Mouse (Mus musculus) stomach, embryonic 15.5 days (tissue): ENCODE data around the gene Eef1akmt3. TPM values are rescaled to one million over a fixed set of nuclear protein-coding genes. Genes with fewer than 3 reads are reported as not detected.
A peak's percentile ranks its signal among the peaks of the same experiment; 100 is the strongest.
"Not testable (repeated sequence)": the region's sequence is repeated elsewhere in the genome, so short reads cannot be mapped to it uniquely, and the experiment has no call there.

ENCODE experiments used
- ATAC-seq: fragments of 200-750 bp; cut with Nextera tagmentation; 2 replicates; pipeline ENCODE4 v1.8.0; 2017; ENCODE audit warnings: low read depth, moderate number of reproducible peaks, moderate TSS enrichment; ENCODE audit not compliant: insufficient read depth, low FRiP score
- H3K27ac ChIP-seq: fragments of 300-500 bp; sonication (generic); 2 replicates; pipeline ENCODE4 v1.5.1; 2015; ENCODE audit warnings: mild to moderate bottlenecking, inconsistent platforms
- H3K27me3 ChIP-seq: fragments of 300-500 bp; sonication (generic); replicated peaks from 2 replicates; pipeline ENCODE4 v1.6.1; 2015; ENCODE audit warnings: inconsistent platforms
- H3K36me3 ChIP-seq: fragments of 300-500 bp; sonication (generic); 2 replicates; pipeline ENCODE4 v1.6.1; 2015; ENCODE audit warnings: inconsistent platforms
- H3K4me1 ChIP-seq: fragments of 300-500 bp; sonication (generic); 2 replicates; pipeline ENCODE4 v1.6.1; 2015; ENCODE audit warnings: inconsistent platforms
- H3K4me2 ChIP-seq: fragments of 300-500 bp; sonication (generic); 2 replicates; pipeline ENCODE4 v1.6.1; 2015; ENCODE audit warnings: mild to moderate bottlenecking, inconsistent platforms
- H3K4me3 ChIP-seq: fragments of 300-500 bp; sonication (generic); replicated peaks from 2 replicates; pipeline ENCODE4 v1.5.1; 2015; ENCODE audit warnings: inconsistent platforms
- H3K9ac ChIP-seq: fragments of 300-500 bp; sonication (generic); 2 replicates; pipeline ENCODE4 v1.6.1; 2015; ENCODE audit warnings: inconsistent platforms
- H3K9me3 ChIP-seq: fragments of 300-500 bp; sonication (generic); 2 replicates; pipeline ENCODE4 v1.6.1; 2016; ENCODE audit warnings: inconsistent platforms
- WGBS: fragments of 180-500 bp; shearing (Covaris S2); methylation state at CpG from one replicate; pipeline ENCODE4 v1.1.7; 2015; 5-methylcytosine and 5-hydroxymethylcytosine counted together
- polyA plus RNA-seq: library from polyadenylated mRNA; unstranded; fragments of >200 nt; fragmentation: Nextera tagmentation; extraction: Ambion mirVana; gene quantifications from 2 replicates; pipeline ENCODE4 v1.2.1, GENCODE M21; 2015

The Eef1akmt3 gene
- polyA plus RNA-seq, 1 experiment from 2014 or later, result 1.1 TPM

GRCm38 (mm10) chr10:127068360-127069038, 27.2 kb upstream of the Eef1akmt3 start:
- WGBS, result 68% methylated on average over 9 of the region's 9 CpGs
- H3K27ac ChIP-seq, result 0 out of 2 replicates have a peak overlapping the region, but pooled peaks have one; percentile 95
- peak overlapping the region; percentile 67; the same call in 1 of the 2 replicates for H3K9ac ChIP-seq
- no peak for ATAC-seq
- peaks cover 29% of the 10 kb centered on the region for H3K4me1 ChIP-seq
- peak overlapping the region; percentile 70 for H3K4me3 ChIP-seq
- H3K27me3 ChIP-seq, result no peaks in the 10 kb centered on the region
- peaks cover 34% of the 10 kb centered on the region for H3K36me3 ChIP-seq
- peak overlapping the region; percentile 81 for H3K4me2 ChIP-seq
- H3K9me3 ChIP-seq, result no peaks in the 10 kb centered on the region

GRCm38 (mm10) chr10:127066519-127067018, 25.3 kb upstream of the Eef1akmt3 start:
- H3K4me3 ChIP-seq, result no peak overlapping the region
- H3K9ac ChIP-seq, result no peak overlapping the region
- ATAC-seq, result no peak
- H3K9me3 ChIP-seq, result no peaks in the 10 kb centered on the region
- no peak overlapping the region for H3K4me2 ChIP-seq
- peaks cover 34% of the 10 kb centered on the region for H3K36me3 ChIP-seq
- no peak overlapping the region for H3K27ac ChIP-seq
- H3K27me3 ChIP-seq, result 0 out of 2 replicates have a peak, but pooled peaks cover under 1% of the 10 kb centered on the region
- H3K4me1 ChIP-seq, result peaks cover 29% of the 10 kb centered on the region
- 87% methylated on average over 14 of the region's 14 CpGs for WGBS

GRCm38 (mm10) chr10:127065981-127066380, 24.7 kb upstream of the Eef1akmt3 start:
- ATAC-seq, result no peak
- Histone ChIP-seq H3K9ac (no peak overlapping the region), H3K27ac (no peak overlapping the region), H3K4me3 (no peak overlapping the region), H3K9me3 (no peaks in the 10 kb centered on the region), H3K27me3 (0 out of 2 replicates have a peak, but pooled peaks cover 5% of the 10 kb centered on the region), H3K4me2 (no peak overlapping the region), H3K4me1 (peaks cover 24% of the 10 kb centered on the region; the same call in 1 of the 2 replicates), H3K36me3 (peaks cover 34% of the 10 kb centered on the region)
- WGBS, result 74% methylated on average over 9 of the region's 9 CpGs

- H3K9ac ChIP-seq, result peak overlapping the region; percentile 77
- H3K36me3 ChIP-seq, result peaks cover 34% of the 10 kb centered on the region
- peaks cover 21% of the 10 kb centered on the region; the same call in 1 of the 2 replicates for H3K4me1 ChIP-seq
- 7% methylated on average over 37 of the region's 37 CpGs for WGBS
- H3K27ac ChIP-seq, result peak overlapping the region; percentile 83
- no peaks in the 10 kb centered on the region for H3K9me3 ChIP-seq
- H3K4me2 ChIP-seq, result peak overlapping the region; percentile 79
- ATAC-seq, result no peak
- H3K27me3 ChIP-seq, result 0 out of 2 replicates have a peak, but pooled peaks cover 6% of the 10 kb centered on the region
- peak overlapping the region; percentile 70 for H3K4me3 ChIP-seq
Measured at GRCm38 (mm10) chr10:127063913-127064870, 22.9 kb upstream of the Eef1akmt3 start.

DNA sequence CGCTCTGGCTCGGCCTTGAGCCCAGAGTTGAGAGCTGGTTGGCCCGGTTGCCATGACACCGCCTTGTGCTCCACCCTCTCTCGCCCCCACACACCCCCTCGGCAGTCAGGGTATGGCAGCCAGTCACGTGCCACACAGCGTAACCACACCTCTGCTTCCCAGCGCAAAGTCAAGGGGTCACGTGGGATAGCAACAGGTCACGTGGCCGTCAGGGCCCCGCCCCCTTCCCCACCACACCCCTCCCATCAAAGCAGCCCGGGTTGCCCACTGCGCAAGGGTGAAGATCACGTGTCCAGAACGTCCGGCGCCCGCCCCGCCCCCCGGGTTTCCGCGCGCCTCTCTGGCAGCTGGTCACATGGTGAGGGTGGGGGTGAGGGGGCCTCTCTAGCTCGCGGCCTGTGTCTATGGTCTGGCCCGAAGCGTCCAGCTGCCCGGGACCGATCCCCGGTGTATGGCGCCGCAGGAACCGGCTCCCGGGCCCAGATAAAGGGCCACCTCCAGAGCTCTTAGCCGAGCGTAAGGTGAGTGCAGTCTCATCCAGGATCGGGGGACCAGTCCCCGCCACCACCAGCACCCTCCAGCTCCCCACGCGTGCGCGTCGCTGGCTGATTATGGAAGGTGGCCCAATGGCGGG, 22.0 kb upstream of the Eef1akmt3 start, which contains the start of gene Cdk4:
TSS of gene Cdk4 (plus strand) at position 296 of the 634 bp plus-strand sequence.
- WGBS, result 0% methylated on average over 46 of the region's 46 CpGs
- H3K4me1 ChIP-seq, result peaks cover 21% of the 10 kb centered on the region; the same call in 1 of the 2 replicates
- H3K36me3 ChIP-seq, result peaks cover 34% of the 10 kb centered on the region
- H3K4me2 ChIP-seq, result peak within 1 kb of the TSS; percentile 79
- peak within 1 kb of the TSS; percentile 70 for H3K4me3 ChIP-seq
- H3K9ac ChIP-seq, result peak within 1 kb of the TSS; percentile 77
- H3K27ac ChIP-seq, result peak within 1 kb of the TSS; percentile 83
- ATAC-seq, result peak; percentile 87
- H3K9me3 ChIP-seq, result no peaks in the 10 kb centered on the region
- 0 out of 2 replicates have a peak, but pooled peaks cover 6% of the 10 kb centered on the region for H3K27me3 ChIP-seq

DNA sequence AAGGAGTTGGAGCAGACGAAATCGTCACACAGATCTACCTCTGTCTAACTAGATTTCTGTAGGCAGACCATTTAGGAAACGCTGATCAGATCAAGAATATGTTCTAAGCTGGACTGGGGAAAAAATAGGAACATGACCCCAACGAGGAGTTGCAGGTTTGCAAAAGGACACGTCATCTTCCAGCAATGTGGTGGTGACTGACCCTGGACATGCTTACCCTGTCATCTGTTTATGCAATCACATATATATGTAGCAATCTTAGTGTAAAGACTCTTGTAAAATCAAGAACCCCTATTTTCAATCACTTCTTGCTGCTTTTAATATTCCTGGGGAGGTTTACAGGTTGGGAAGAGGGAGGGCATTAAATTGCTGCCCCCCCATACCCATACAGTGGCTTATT, 21.2 kb upstream of the Eef1akmt3 start:
- Histone ChIP-seq H3K9ac (no peak overlapping the region), H3K36me3 (peaks cover 29% of the 10 kb centered on the region), H3K4me3 (no peak overlapping the region), H3K27me3 (0 out of 2 replicates have a peak, but pooled peaks cover 6% of the 10 kb centered on the region), H3K27ac (no peak overlapping the region), H3K9me3 (no peaks in the 10 kb centered on the region), H3K4me1 (peaks cover 25% of the 10 kb centered on the region; the same call in 1 of the 2 replicates), H3K4me2 (no peak overlapping the region)
- WGBS, result 64% methylated on average over 5 of the region's 5 CpGs
- ATAC-seq, result no peak

GRCm38 (mm10) chr10:127062101-127062500, 20.8 kb upstream of the Eef1akmt3 start:
- not testable (repeated sequence) for H3K27me3 ChIP-seq, H3K4me2 ChIP-seq, ATAC-seq, H3K27ac ChIP-seq, H3K9me3 ChIP-seq, H3K9ac ChIP-seq, H3K4me3 ChIP-seq
- Histone ChIP-seq H3K36me3 (peaks cover 29% of the 10 kb centered on the region), H3K4me1 (peaks cover 25% of the 10 kb centered on the region; the same call in 1 of the 2 replicates)
- 86% methylated on average over 4 of the region's 4 CpGs for WGBS

GRCm38 (mm10) chr10:127061513-127061912, 20.2 kb upstream of the Eef1akmt3 start:
- WGBS, result 70% methylated on average over 2 of the region's 2 CpGs
- no peak overlapping the region for H3K27ac ChIP-seq
- H3K27me3 ChIP-seq, result 0 out of 2 replicates have a peak, but pooled peaks cover 6% of the 10 kb centered on the region
- no peak overlapping the region for H3K4me2 ChIP-seq
- no peak overlapping the region for H3K9ac ChIP-seq
- no peak for ATAC-seq
- peaks cover 25% of the 10 kb centered on the region; the same call in 1 of the 2 replicates for H3K4me1 ChIP-seq
- H3K4me3 ChIP-seq, result no peak overlapping the region
- no peaks in the 10 kb centered on the region for H3K9me3 ChIP-seq
- H3K36me3 ChIP-seq, result peaks cover 27% of the 10 kb centered on the region

DNA sequence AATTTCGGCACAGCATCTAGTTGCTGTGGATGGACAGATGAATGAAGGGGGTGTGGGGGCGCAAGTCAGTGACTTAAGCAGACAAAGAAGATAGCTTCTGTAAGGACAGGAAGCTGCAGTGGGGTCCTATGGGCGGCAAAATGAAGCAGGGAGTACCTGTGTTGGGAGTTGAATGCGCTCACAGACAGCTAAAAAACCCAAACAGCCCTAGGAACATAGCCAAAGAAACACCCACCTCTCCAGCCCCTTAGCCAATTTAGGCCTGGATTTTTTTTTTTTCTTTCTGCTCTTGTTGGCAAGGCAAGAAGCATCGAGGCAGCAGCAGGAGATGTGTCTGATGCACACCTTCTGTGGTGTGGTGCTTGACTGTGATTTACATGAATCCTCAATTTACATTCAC, 19.8 kb upstream of the Eef1akmt3 start:
- ATAC-seq, result no peak
- Histone ChIP-seq H3K36me3 (peaks cover 27% of the 10 kb centered on the region), H3K9me3 (no peaks in the 10 kb centered on the region), H3K4me2 (no peak overlapping the region), H3K27ac (no peak overlapping the region), H3K4me3 (no peak overlapping the region), H3K4me1 (peaks cover 25% of the 10 kb centered on the region; the same call in 1 of the 2 replicates), H3K9ac (no peak overlapping the region), H3K27me3 (0 out of 2 replicates have a peak, but pooled peaks cover 6% of the 10 kb centered on the region)
- 52% methylated on average over 5 of the region's 5 CpGs for WGBS

DNA sequence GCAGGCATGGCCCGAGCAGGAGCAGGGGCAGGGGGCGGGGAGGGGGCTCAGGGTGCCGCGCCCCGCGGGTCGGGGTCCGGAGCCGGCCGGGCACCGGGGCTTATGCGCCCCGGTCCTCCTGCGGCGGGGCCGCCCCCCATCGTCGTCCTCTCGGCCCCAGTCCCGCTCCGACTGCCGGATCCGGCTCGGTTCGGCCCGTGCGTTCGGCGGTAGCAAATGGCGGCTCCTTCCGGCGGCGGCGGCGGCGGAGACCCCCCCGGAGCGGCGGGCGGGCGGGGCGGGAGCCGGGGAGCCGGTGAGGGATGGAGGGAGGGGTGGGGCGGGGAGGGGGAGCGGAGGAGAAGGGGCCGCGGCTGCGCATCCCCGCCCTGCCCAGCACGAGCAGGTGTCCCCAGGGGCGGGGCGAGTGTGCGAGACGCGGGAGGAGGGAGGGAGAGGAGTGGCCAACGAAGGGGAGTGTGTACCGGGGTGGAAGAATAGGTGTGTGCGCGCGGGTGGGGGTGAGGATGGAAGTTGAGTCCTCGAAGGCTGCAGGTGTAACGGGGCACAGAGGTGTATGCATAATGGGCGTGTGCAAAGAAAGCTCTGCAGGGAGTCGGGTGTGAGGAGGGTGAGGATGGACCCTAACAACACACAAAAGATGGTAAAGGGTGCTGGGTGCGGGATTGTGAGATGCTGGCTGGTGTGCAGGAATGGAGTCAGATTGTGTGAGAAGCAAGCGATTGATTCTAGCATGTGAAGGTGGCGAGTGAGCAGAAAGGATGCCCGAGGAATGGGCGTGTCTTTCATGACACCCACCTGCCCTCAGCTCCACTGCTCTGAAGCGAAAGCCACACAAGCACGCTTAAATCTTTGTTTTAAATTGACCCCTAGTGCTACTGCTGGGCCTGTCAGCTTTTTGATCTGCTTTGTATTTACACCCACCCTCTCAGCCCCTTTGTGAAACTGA, 18.9 kb upstream of the Eef1akmt3 start, which contains the start of gene March9:
TSS of gene March9 (minus strand) at position 217 of the 949 bp plus-strand sequence.
- Histone ChIP-seq H3K9ac (peak within 1 kb of the TSS; percentile 53), H3K4me2 (peak within 1 kb of the TSS; percentile 96), H3K27ac (peak within 1 kb of the TSS; percentile 59), H3K4me1 (peaks cover 22% of the 10 kb centered on the region; the same call in 1 of the 2 replicates), H3K27me3 (0 out of 2 replicates have a peak, but pooled peaks cover 6% of the 10 kb centered on the region), H3K36me3 (peaks cover 24% of the 10 kb centered on the region), H3K4me3 (peak within 1 kb of the TSS; percentile 75), H3K9me3 (no peaks in the 10 kb centered on the region)
- peak; percentile 40 for ATAC-seq
- under 1% methylated on average over 63 of the region's 72 CpGs for WGBS
